Mouse (Mus musculus): ENCODE measurements at regions not wholly inside any gene's neighbourhood (a gene's known extent, or its start where the extent isn't known, plus 50 kb on each side); places are given as distances from the start of the nearest gene placed in this dataset.

GRCm38 (mm10) chr2:174932137-174933012, 77.7 kb upstream of the Gm14444 start:
- H3K4me3 ChIP-seq (ENCODE audit: low read depth, low read length), result no peak overlapping the region
- no peaks in the 10 kb centered on the region for H3K4me1 ChIP-seq (ENCODE audit: control insufficient read depth, insufficient read depth)
- H3K4me2 ChIP-seq (ENCODE audit: low read depth, low read length), result no peak overlapping the region
- no peaks in the 10 kb centered on the region for H3K36me3 ChIP-seq (replicated peaks; ENCODE audit: control insufficient read depth, insufficient read depth, low read length)
- DNase-seq (ENCODE audit: low spot score), result peak; percentile 72
- H3K9ac ChIP-seq (replicated peaks; ENCODE audit: low read depth, low read length), result no peak overlapping the region
- H3K27ac ChIP-seq (ENCODE audit: low read depth), result no peak overlapping the region
- TF ChIP-seq EP300 (IDR thresholded peaks at IDR 0.05; ENCODE audit: low read depth) (no peak), CTCF (IDR thresholded peaks at IDR 0.05; ENCODE audit: low read depth) (peak; percentile 98)
- WGBS, result 33% methylated on average over 20 of the region's 20 CpGs
- no peaks in the 10 kb centered on the region for H3K9me3 ChIP-seq (replicated peaks; ENCODE audit: control insufficient read depth, low read length)
- ATAC-seq (ENCODE audit: insufficient read depth, low read depth), result peak; percentile 53; the same call in 1 of the 2 replicates
- no peaks in the 10 kb centered on the region for H3K27me3 ChIP-seq (ENCODE audit: control insufficient read depth, insufficient read depth, low read length)

DNA sequence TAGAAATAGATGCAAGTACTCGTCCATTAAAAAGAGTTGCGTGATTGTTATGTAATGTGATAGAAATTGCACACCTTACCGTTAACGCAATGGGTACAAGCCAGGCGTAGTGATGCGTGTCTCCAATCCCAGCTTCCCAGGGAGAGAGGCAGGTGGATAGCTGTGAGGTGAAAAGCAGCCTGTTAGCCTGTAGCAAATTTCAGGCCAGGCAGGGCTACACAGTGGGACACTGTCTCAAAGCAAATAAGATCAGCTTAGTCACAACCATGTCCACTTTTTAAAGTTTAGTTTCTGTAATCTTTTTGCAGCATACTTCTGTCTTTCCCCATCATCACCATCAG, 77.1 kb upstream of the Gm14444 start:
- ATAC-seq (ENCODE audit: insufficient read depth, low read depth) (no peak), DNase-seq (ENCODE audit: low spot score) (no peak)
- H3K27ac ChIP-seq (ENCODE audit: low read depth), result no peak overlapping the region
- no peaks in the 10 kb centered on the region for H3K36me3 ChIP-seq (replicated peaks; ENCODE audit: control insufficient read depth, insufficient read depth, low read length)
- H3K27me3 ChIP-seq (ENCODE audit: control insufficient read depth, insufficient read depth, low read length), result no peaks in the 10 kb centered on the region
- no peak overlapping the region for H3K4me3 ChIP-seq (ENCODE audit: low read depth, low read length)
- no peak overlapping the region for H3K4me2 ChIP-seq (ENCODE audit: low read depth, low read length)
- H3K4me1 ChIP-seq (ENCODE audit: control insufficient read depth, insufficient read depth), result no peaks in the 10 kb centered on the region
- no peak for TF ChIP-seq CTCF (IDR thresholded peaks at IDR 0.05; ENCODE audit: low read depth)
- TF ChIP-seq EP300 (IDR thresholded peaks at IDR 0.05; ENCODE audit: low read depth), result no peak
- WGBS, result 18% methylated on average over 6 of the region's 6 CpGs
- H3K9me3 ChIP-seq (replicated peaks; ENCODE audit: control insufficient read depth, low read length), result no peaks in the 10 kb centered on the region
- H3K9ac ChIP-seq (replicated peaks; ENCODE audit: low read depth, low read length), result no peak overlapping the region

- Histone ChIP-seq H3K36me3 (replicated peaks; ENCODE audit: control insufficient read depth, insufficient read depth, low read length) (no peaks in the 10 kb centered on the region), H3K27ac (ENCODE audit: low read depth) (no peak overlapping the region), H3K27me3 (ENCODE audit: control insufficient read depth, insufficient read depth, low read length) (no peaks in the 10 kb centered on the region), H3K4me1 (ENCODE audit: control insufficient read depth, insufficient read depth) (no peaks in the 10 kb centered on the region), H3K9me3 (replicated peaks; ENCODE audit: control insufficient read depth, low read length) (no peaks in the 10 kb centered on the region), H3K4me3 (ENCODE audit: low read depth, low read length) (no peak overlapping the region), H3K4me2 (ENCODE audit: low read depth, low read length) (no peak overlapping the region), H3K9ac (replicated peaks; ENCODE audit: low read depth, low read length) (no peak overlapping the region)
- no peak for DNase-seq (ENCODE audit: low spot score)
- WGBS, result 27% methylated on average over 5 of the region's 5 CpGs
- TF ChIP-seq EP300 (IDR thresholded peaks at IDR 0.05; ENCODE audit: low read depth) (no peak), CTCF (IDR thresholded peaks at IDR 0.05; ENCODE audit: low read depth) (peak; percentile 31)
- no peak for ATAC-seq (ENCODE audit: insufficient read depth, low read depth)
Measured at GRCm38 (mm10) chr2:174936665-174937064, 73.4 kb upstream of the Gm14444 start.

DNA sequence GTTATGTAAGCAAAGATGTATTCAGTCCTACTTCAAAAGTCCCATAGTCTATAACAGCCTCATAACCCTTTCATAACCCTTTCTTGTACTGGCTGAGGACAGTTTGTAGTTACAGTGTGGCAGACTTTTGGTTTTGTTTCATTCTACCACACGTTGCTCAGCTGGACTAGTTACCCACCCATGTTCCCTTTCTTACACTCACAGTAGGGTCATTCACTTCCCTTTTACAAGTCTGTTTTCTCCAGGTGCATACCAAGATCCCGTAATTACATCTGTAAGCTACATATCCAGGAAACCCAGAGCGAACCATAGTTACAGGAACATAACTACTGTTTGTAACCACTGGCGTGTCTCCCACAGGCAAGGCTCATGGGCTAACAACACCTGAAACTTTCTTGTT, 72.1 kb upstream of the Gm14444 start:
- H3K27me3 ChIP-seq (ENCODE audit: control insufficient read depth, insufficient read depth, low read length), result no peaks in the 10 kb centered on the region
- DNase-seq (ENCODE audit: low spot score), result no peak
- WGBS, result 61% methylated on average over 4 of the region's 4 CpGs
- H3K4me3 ChIP-seq (ENCODE audit: low read depth, low read length), result no peak overlapping the region
- H3K4me2 ChIP-seq (ENCODE audit: low read depth, low read length), result no peak overlapping the region
- H3K27ac ChIP-seq (ENCODE audit: low read depth), result no peak overlapping the region
- no peaks in the 10 kb centered on the region for H3K36me3 ChIP-seq (replicated peaks; ENCODE audit: control insufficient read depth, insufficient read depth, low read length)
- H3K4me1 ChIP-seq (ENCODE audit: control insufficient read depth, insufficient read depth), result no peaks in the 10 kb centered on the region
- no peak for ATAC-seq (ENCODE audit: insufficient read depth, low read depth)
- no peaks in the 10 kb centered on the region for H3K9me3 ChIP-seq (replicated peaks; ENCODE audit: control insufficient read depth, low read length)
- no peak overlapping the region for H3K9ac ChIP-seq (replicated peaks; ENCODE audit: low read depth, low read length)
- TF ChIP-seq EP300 (IDR thresholded peaks at IDR 0.05; ENCODE audit: low read depth), result no peak
- TF ChIP-seq CTCF (IDR thresholded peaks at IDR 0.05; ENCODE audit: low read depth), result no peak

GRCm38 (mm10) chr2:174942221-174942620, 67.8 kb upstream of the Gm14444 start:
- H3K4me3 ChIP-seq (ENCODE audit: low read depth, low read length), result no peak overlapping the region
- ATAC-seq (ENCODE audit: insufficient read depth, low read depth), result no peak
- H3K4me2 ChIP-seq (ENCODE audit: low read depth, low read length), result no peak overlapping the region
- 78% methylated on average over 4 of the region's 4 CpGs for WGBS
- H3K4me1 ChIP-seq (ENCODE audit: control insufficient read depth, insufficient read depth), result no peaks in the 10 kb centered on the region
- H3K9ac ChIP-seq (replicated peaks; ENCODE audit: low read depth, low read length), result no peak overlapping the region
- TF ChIP-seq EP300 (IDR thresholded peaks at IDR 0.05; ENCODE audit: low read depth) (no peak), CTCF (IDR thresholded peaks at IDR 0.05; ENCODE audit: low read depth) (no peak)
- H3K27me3 ChIP-seq (ENCODE audit: control insufficient read depth, insufficient read depth, low read length), result no peaks in the 10 kb centered on the region
- no peak for DNase-seq (ENCODE audit: low spot score)
- H3K9me3 ChIP-seq (replicated peaks; ENCODE audit: control insufficient read depth, low read length), result no peaks in the 10 kb centered on the region
- no peaks in the 10 kb centered on the region for H3K36me3 ChIP-seq (replicated peaks; ENCODE audit: control insufficient read depth, insufficient read depth, low read length)
- H3K27ac ChIP-seq (ENCODE audit: low read depth), result no peak overlapping the region

GRCm38 (mm10) chr2:174948106-174948505, 61.9 kb upstream of the Gm14444 start:
- no peak overlapping the region for H3K27ac ChIP-seq (ENCODE audit: low read depth)
- TF ChIP-seq CTCF (IDR thresholded peaks at IDR 0.05; ENCODE audit: low read depth) (no peak), EP300 (IDR thresholded peaks at IDR 0.05; ENCODE audit: low read depth) (no peak)
- no peaks in the 10 kb centered on the region for H3K9me3 ChIP-seq (replicated peaks; ENCODE audit: control insufficient read depth, low read length)
- no peaks in the 10 kb centered on the region for H3K36me3 ChIP-seq (replicated peaks; ENCODE audit: control insufficient read depth, insufficient read depth, low read length)
- DNase-seq (ENCODE audit: low spot score), result no peak
- no peak overlapping the region for H3K4me2 ChIP-seq (ENCODE audit: low read depth, low read length)
- no peaks in the 10 kb centered on the region for H3K4me1 ChIP-seq (ENCODE audit: control insufficient read depth, insufficient read depth)
- H3K27me3 ChIP-seq (ENCODE audit: control insufficient read depth, insufficient read depth, low read length), result no peaks in the 10 kb centered on the region
- no peak for ATAC-seq (ENCODE audit: insufficient read depth, low read depth)
- H3K4me3 ChIP-seq (ENCODE audit: low read depth, low read length), result no peak overlapping the region
- no peak overlapping the region for H3K9ac ChIP-seq (replicated peaks; ENCODE audit: low read depth, low read length)
- WGBS, result 83% methylated on average over 8 of the region's 8 CpGs

Data from heart, postnatal 0 days (tissue).